Mouse (Mus musculus): ENCODE results near the gene Mlx.
"Not testable (repeated sequence)": the region's sequence is repeated elsewhere in the genome, so short reads cannot be mapped to it uniquely, and the experiment has no call there.

Mlx gene

GRCm38 (mm10) chr11:101109351-101109750, 22.3 kb downstream of the Mlx start:
- no peak for DNase-seq

GRCm38 (mm10) chr11:101110708-101111107, 23.6 kb downstream of the Mlx start:
- DNase-seq = no peak

DNA sequence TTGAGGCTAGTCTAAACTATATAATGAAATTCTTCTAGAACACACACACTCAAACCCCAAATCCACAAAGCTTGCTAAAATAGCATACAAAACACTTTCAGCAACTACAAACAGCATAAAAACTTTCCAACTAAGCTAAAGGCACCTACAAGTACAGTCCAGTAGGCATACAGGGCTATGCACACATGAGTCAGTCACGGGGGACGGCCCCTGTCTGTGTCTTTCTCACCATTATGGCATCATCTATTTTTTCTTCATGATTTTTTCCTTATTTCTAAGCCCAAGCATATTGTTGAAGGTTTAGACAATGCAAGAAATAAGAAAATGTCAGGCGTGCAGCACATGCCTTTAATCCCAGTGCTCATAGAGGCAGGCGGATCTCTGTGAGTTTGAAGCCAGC, 24.1 kb downstream of the Mlx start:
- DNase-seq = no peak

DNA sequence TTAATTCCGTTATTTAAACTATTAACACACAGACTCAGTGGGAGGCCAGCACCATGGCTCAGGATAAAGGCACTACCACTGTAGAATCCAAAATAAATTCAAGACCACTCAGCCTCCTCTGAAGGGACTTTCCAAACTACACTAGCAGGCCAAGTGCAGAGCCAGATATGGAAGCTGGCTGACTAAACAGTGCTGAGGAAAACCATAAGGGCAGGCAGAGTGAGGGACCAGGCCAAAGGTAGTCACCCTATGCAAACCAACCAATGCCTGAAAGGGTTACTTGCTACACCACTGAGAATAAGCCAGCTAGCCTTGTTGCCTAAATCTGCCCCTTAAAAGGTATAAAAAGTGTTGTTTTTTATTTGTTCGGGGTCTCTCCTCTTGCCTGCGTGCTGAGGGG, 25.1 kb downstream of the Mlx start:
- no peak for DNase-seq

GRCm38 (mm10) chr11:101115564-101115963, 28.5 kb downstream of the Mlx start:
- DNase-seq = no peak

DNA sequence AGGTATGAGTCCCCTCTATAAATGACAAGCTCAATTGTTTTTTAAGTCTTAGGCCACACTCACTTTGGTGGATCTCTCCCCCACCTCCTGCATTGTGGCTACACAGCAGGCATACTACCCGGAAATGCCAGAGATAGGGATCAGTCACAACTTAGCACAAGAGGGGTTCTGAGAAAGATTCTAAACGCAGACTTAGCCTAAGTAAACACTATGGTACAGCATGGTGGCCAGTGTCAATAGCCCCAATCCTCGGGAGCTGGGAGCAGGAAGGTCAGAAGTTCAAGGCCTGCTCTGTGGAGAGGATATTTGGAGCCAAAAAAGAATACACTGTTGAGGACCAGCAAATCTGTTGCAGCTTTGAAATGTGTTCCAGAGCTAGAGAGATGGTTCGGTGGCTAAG, 31.0 kb downstream of the Mlx start:
- no peak for DNase-seq

DNA sequence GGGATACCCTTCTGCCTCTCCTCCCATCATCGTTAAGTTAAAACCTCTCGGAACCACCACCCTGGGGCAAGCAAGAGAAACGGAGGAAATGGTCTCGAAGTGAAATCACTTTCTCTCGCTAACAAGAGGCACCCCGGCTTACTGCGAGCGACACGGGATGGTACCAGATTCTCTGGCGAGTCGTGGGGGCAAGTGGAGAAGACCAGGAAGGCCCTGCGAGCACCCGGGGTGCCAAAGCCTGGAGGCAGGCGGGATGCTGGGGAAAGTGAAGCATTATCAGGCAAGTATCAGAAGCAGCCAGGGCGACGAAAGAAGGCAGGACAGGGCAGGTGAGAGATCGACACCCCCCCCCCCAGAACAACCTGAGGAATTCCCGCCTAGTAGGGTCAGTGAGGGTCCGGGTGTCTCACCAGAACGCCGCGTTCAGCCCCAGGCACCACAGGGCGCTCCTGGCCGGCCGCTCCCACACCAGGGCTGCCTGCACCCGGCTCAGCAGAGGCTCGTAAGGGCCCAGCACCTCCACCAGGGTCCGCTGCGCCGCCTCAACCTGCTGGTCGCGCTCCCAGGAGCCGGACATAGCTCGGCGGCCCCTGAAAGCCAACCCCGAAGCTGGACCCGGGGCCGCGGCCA, 32.2 kb downstream of the Mlx start:
- DNase-seq = no peak

GRCm38 (mm10) chr11:101119761-101120544, 32.9 kb downstream of the Mlx start, which contains the start of the genes Retreg3 and Tubg1:
TSS of gene Retreg3 (minus strand) at chr11:101119893.
TSS of gene Tubg1 (plus strand) at chr11:101119938.
- peak; percentile 99 for DNase-seq

- DNase-seq = no peak
Observed at GRCm38 (mm10) chr11:101120545-101121188, 33.6 kb downstream of the Mlx start.

DNA sequence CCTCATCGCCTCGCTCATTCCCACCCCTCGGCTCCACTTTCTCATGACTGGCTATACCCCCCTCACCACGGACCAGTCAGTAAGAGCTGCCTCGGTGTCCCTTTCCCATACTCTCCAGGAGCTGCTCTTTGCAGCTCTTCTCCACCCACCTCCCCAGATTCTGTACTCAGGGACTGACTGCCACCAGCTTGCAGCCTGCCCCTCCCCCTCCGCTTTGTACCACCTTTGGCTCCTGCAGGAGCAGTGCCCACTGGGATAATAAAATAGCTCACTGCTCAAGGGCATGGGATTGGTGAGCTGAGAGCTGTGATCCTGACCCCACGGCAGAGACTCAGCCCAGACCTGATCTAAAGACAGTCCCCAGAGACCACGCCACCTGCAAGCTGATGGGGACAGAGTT, 37.4 kb downstream of the Mlx start:
- DNase-seq = not testable (repeated sequence)

DNA sequence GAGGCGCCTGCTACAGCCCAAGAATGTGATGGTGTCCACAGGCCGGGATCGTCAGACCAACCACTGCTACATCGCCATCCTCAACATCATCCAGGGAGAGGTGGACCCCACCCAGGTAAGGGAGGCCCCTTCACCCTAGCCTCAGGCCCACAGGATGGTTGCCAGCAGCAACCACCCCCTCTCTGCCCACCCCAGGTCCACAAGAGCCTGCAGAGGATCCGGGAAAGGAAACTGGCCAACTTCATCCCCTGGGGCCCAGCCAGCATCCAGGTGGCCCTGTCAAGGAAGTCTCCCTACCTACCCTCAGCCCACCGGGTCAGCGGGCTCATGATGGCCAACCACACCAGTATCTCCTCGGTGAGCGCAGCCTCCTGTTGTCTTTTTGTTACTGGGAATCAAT, 37.9 kb downstream of the Mlx start:
- not testable (repeated sequence) for DNase-seq

GRCm38 (mm10) chr11:101127075-101127474, 40.0 kb downstream of the Mlx start:
- DNase-seq = no peak

DNA sequence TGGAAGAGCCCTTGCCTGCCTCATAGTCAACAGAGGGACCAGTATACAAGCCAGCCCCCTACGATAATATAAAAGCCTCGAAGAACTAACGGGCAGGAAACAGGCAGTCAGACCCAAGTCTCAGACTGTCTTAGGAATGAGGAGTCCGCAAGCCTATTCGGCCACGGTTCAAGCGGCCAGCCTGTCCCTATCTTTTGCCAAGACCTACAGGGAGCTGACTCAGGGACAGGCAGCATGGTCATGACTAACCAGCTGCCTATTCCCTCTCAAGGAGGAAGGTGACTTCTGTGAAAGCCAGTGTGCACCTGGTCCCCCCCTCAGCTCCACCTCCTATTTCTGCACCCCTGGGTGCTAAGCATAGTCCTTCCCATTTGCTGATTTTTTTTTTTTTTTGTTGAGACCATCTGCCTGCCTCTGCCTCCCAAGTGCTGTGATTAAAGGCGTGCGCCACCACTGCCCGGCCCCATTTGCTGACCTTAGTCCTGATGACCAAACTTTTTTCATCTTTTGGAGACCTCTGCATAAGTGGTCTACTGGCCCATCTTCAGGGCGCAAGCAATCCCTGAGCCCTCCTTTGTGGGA, 42.0 kb downstream of the Mlx start:
- DNase-seq = peak; percentile 73

DNA sequence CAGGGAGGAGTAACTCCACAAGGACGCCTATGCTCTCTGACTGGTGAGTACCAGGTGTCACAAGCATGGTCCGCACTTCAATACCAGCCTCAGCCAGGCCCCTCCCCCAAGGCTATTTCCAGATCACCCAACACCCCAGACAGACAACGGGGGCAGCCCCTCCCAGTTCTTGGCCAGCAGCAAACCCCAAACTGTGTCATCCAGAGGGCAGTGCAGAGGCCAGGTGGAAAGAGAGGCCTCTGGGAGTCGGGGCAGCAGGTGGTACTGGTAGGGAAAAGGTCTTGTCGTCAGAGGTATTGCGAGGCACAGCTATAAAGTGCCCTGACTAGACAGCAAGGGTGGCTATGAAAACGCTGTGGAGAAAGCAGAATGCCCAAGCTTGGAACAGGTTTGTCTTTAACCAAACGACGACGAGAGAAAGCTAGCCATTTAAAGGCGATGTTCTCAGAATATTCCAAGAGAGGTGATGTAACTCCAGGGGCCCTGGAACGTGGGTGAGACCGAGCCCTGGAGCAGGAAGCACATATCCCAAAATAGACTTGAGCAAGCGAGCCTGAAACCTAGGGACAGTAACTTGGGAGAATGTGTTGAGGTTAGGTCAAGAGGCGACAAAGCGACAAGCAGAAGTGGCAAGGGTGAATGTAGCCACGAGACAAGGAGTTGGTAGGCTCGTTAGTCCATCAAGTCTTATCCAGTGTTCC, 43.1 kb downstream of the Mlx start:
- DNase-seq = no peak

GRCm38 (mm10) chr11:101131187-101131586, 44.1 kb downstream of the Mlx start:
- DNase-seq = peak; percentile 59

DNA sequence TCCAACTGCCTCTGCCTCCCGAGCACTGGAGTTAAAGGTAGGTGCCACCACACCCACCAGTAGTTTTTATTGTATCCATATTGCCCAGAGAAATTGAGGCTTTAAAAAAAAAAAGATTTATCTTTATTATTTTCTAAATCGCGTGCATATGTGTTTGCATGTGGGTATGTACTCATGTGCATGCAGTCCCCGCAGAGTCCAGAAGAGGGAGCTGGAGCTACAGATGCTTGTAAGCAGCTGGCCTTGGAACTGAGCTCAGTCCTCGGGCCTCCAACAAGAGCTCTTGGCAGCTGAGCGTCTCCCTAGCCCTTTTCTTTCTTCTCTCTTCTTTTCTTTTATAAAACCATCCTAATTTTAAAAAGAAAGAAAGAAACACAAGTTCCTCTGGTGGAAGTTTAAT, 44.6 kb downstream of the Mlx start:
- no peak for DNase-seq

GRCm38 (mm10) chr11:101133037-101133436, 46.0 kb downstream of the Mlx start:
- DNase-seq = no peak

- no peak for DNase-seq
Observed at GRCm38 (mm10) chr11:101134217-101134865, 47.3 kb downstream of the Mlx start.

DNA sequence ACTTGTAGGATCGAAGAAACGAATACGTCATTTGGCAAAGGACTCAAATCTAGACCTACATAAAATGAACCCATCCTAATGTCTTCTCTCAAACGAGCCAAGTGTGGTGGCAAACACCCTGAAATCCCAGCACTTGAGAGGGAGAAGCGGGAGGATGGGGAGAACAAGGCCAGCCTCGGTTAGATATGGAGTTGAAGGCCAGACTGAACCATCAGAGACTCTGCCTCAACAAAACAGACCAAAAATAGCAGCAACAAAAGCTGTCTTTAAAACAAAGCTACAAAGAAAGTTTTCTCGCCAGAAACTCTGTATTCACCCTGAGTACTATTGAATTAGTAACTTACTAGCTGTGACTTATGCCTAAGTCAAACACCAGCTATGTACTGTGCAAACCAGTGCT, 49.9 kb downstream of the Mlx start:
- no peak for DNase-seq

DNA sequence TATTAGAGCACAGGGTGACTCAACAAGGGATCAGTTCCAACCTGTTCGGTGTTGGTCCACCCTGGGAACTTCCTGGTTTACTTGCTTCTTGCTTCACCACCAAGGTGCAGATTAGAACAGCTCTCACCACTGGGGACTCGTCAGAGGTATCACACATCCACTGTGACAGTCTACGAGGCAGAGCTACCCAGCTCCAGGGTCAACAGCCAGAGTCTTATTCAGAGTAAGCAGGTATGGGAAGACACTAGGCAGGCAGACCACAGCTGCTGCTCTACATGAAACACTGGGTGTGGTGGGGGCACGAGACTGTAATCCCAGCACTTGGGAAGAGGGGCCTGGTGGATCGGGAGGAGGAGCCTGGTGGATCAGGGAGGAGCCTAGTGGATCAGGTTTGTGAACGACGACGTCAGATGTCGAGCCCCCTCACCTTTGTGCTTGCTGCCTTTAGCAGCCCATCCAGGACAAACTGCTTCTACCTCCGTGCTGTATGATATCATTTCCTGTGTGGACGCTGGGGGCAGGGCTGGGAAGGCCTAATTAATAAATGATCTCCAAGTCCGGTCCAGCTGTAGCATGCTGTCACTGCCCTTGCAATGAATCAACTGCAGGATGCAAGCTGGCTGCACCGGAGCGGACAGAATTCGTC, 51.6 kb downstream of the Mlx start:
- DNase-seq = no peak

DNA sequence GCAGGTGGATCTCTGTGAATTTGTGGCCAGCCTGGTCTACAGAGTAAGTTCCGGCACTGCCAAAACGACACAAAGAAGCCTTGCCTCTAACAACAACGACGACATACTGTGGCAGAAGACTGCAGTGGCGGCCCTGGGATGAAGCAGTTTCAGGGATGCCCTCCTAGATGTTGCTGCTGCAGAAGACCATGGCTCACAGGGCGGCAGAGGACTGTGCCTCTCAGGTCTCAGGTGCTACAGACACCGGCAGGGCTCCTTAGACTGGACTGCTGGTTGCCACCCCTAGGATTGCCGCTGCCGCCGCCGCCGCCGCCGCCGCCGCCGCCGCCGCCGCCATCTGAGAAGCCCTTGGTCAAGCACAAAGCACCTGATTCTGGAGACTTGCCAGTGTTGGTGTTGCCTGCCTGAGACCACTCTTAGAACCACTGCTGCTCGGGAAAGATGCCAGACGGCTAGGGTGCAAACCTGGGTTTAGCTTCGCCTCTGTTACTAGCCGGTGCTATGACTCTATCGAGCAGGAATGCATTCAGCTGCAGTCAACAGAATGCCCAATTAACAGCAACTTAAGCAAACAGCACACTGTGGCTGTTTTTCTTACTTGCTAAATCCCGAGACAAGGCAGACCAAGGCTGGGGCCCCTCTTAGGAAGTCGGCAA, 53.2 kb downstream of the Mlx start:
- DNase-seq = no peak

Measured in cerebellum, adult 8-10 months (tissue).